Mouse (Mus musculus): ENCODE measurements at regions not wholly inside any gene's neighbourhood (a gene's known extent, or its start where the extent isn't known, plus 50 kb on each side); places are given as distances from the start of the nearest gene placed in this dataset.

GRCm38 (mm10) chr15:62392381-62392780 is 1452.6 kb downstream of the Gsdmc2 start:
- TF ChIP-seq CTCF (IDR thresholded peaks at IDR 0.05; ENCODE audit: control insufficient read depth, insufficient read depth, insufficient replicate concordance, low read depth, low read length) (no peak), POLR2A (IDR thresholded peaks at IDR 0.05; ENCODE audit: control insufficient read depth, low read depth, low read length) (no peak)

Data from testis, adult 2 months (tissue).